Comparison of ENCODE assay signal across 15 mouse cellular contexts in genomic region chr5:74720661-74721060, GRCm38 (mm10). TPM values are rescaled to one million over a fixed set of nuclear protein-coding genes. Genes with fewer than 3 reads are reported as not detected.
DNase-seq lines count a peak whose midpoint lies in the region; ATAC-seq and TF ChIP-seq lines count a peak whose summit lies in the region.
"Had no signal": no experiment of that assay in that cellular context is flagged by ENCODE, and none has a peak within 500 bp of the region (broad histone marks: within the 10 kb centered on the region; RNA-seq: fewer than 3 reads in every experiment).

No protein-coding gene starts in this region.

- no peak for TF ChIP-seq POLR2A in brain, embryonic 14.5 days (IDR thresholded peaks at IDR 0.05; ENCODE audit: borderline replicate concordance, extremely low read depth, insufficient read depth, insufficient read length, poor library complexity, severe bottlenecking)

- no peak for DNase-seq in hindbrain, embryonic 14.5 days (ENCODE audit: low spot score)
- peak; percentile 27 for DNase-seq in lung, embryonic 14.5 days
- no peak for DNase-seq in lung, postnatal 14 days
- peak; percentile 62 for DNase-seq in brain, embryonic 14.5 days (ENCODE audit: low read depth)
- DNase-seq in gastrocnemius, adult 2 months, result no peak
- DNase-seq: adrenal gland, adult 8-10 months; cerebellum, adult 8-10 months; heart, postnatal 10 days; thymus, adult 18-20 months had no signal

- H3K4me3 ChIP-seq in hindbrain, embryonic 16.5 days (ENCODE audit: low read length), result no peak overlapping the region
- no peak overlapping the region for H3K4me3 ChIP-seq in hindbrain, embryonic 14.5 days (replicated peaks; ENCODE audit: low read length)
- no peak overlapping the region for H3K4me3 ChIP-seq in lung, embryonic 14.5 days (ENCODE audit: low read depth, low read length)
- no peak overlapping the region for H3K4me3 ChIP-seq in forebrain, embryonic 15.5 days
- no peak overlapping the region for H3K4me3 ChIP-seq in gastrocnemius, adult 2 months
- H3K4me3 ChIP-seq: erythroblast, embryonic 14.5 days; limb, embryonic 13.5 days; liver, embryonic 15.5 days had no signal

- H3K9me3 ChIP-seq in hindbrain, embryonic 16.5 days (ENCODE audit: control insufficient read depth, low read length), result no peaks in the 10 kb centered on the region
- 0 out of 2 replicates have a peak, but pooled peaks cover 6% of the 10 kb centered on the region for H3K9me3 ChIP-seq in hindbrain, embryonic 14.5 days (ENCODE audit: control insufficient read depth, low read length)
- H3K9me3 ChIP-seq in lung, embryonic 14.5 days (ENCODE audit: low read depth, low read length), result no peaks in the 10 kb centered on the region
- H3K9me3 ChIP-seq in forebrain, embryonic 15.5 days, result 0 out of 2 replicates have a peak, but pooled peaks cover 3% of the 10 kb centered on the region
- H3K9me3 ChIP-seq: liver, embryonic 15.5 days had no signal

- H3K4me1 ChIP-seq in hindbrain, embryonic 16.5 days (ENCODE audit: control insufficient read depth, insufficient read depth, low read depth, low read length), result peaks cover 5% of the 10 kb centered on the region
- H3K4me1 ChIP-seq in hindbrain, embryonic 14.5 days (replicated peaks; ENCODE audit: control insufficient read depth, insufficient read depth, low read length), result peaks cover 9% of the 10 kb centered on the region; the same call in 1 of the 2 replicates
- no peaks in the 10 kb centered on the region for H3K4me1 ChIP-seq in lung, embryonic 14.5 days (ENCODE audit: insufficient read depth)
- H3K4me1 ChIP-seq in forebrain, embryonic 15.5 days, result peaks cover 21% of the 10 kb centered on the region
- H3K4me1 ChIP-seq: liver, embryonic 15.5 days had no signal

- H3K27ac ChIP-seq in hindbrain, embryonic 16.5 days (ENCODE audit: low read depth, low read length), result 0 out of 2 replicates have a peak overlapping the region, but pooled peaks have one; percentile 17
- H3K27ac ChIP-seq in hindbrain, embryonic 14.5 days, result no peak overlapping the region
- no peak overlapping the region for H3K27ac ChIP-seq in lung, embryonic 14.5 days (ENCODE audit: low read depth)
- no peak overlapping the region for H3K27ac ChIP-seq in forebrain, embryonic 15.5 days (replicated peaks)
- H3K27ac ChIP-seq in gastrocnemius, adult 2 months, result no peak overlapping the region
- H3K27ac ChIP-seq: limb, embryonic 13.5 days; liver, embryonic 15.5 days had no signal

- no peak overlapping the region for H3K9ac ChIP-seq in hindbrain, embryonic 16.5 days (ENCODE audit: low read depth, low read length)
- no peak overlapping the region for H3K9ac ChIP-seq in hindbrain, embryonic 14.5 days
- H3K9ac ChIP-seq in lung, embryonic 14.5 days, result no peak overlapping the region
- H3K9ac ChIP-seq in forebrain, embryonic 15.5 days (replicated peaks), result no peak overlapping the region
- H3K9ac ChIP-seq: limb, embryonic 13.5 days; liver, embryonic 15.5 days had no signal

- intact Hi-C loops in gastrocnemius, adult 2 months (cut with DNase I), result no loop called here

- 65% methylated on average over 9 of the region's 9 CpGs for WGBS in hindbrain, embryonic 16.5 days
- 65% methylated on average over 9 of the region's 9 CpGs for WGBS in hindbrain, embryonic 14.5 days
- 50% methylated on average over 9 of the region's 9 CpGs for WGBS in lung, embryonic 14.5 days
- 25% methylated on average over 9 of the region's 9 CpGs for WGBS in forebrain, embryonic 15.5 days

- no peak overlapping the region for H3K4me2 ChIP-seq in hindbrain, embryonic 16.5 days (ENCODE audit: low read length)
- no peak overlapping the region for H3K4me2 ChIP-seq in hindbrain, embryonic 14.5 days (replicated peaks)
- no peak overlapping the region for H3K4me2 ChIP-seq in lung, embryonic 14.5 days
- 0 out of 2 replicates have a peak overlapping the region, but pooled peaks have one; percentile 11 for H3K4me2 ChIP-seq in forebrain, embryonic 15.5 days (replicated peaks)
- H3K4me2 ChIP-seq: limb, embryonic 13.5 days; liver, embryonic 15.5 days had no signal

- peak; percentile 80 for ATAC-seq in hindbrain, embryonic 16.5 days
- ATAC-seq in hindbrain, embryonic 14.5 days (ENCODE audit: low FRiP score), result no peak
- ATAC-seq in lung, embryonic 14.5 days (ENCODE audit: insufficient read depth), result no peak
- no peak for ATAC-seq in forebrain, embryonic 15.5 days (replicated peaks)

- no peak for TF ChIP-seq CTCF in lung, embryonic 14.5 days (IDR thresholded peaks at IDR 0.05; ENCODE audit: low read depth)
- no peak for TF ChIP-seq CTCF in brain, embryonic 14.5 days (IDR thresholded peaks at IDR 0.05; ENCODE audit: borderline replicate concordance, extremely low read depth, insufficient read depth, insufficient read length)
- TF ChIP-seq CTCF in gastrocnemius, adult 2 months (IDR thresholded peaks at IDR 0.05), result no peak

- H3K36me3 ChIP-seq in hindbrain, embryonic 16.5 days (ENCODE audit: control insufficient read depth, insufficient read depth, low read length), result no peaks in the 10 kb centered on the region
- no peaks in the 10 kb centered on the region for H3K36me3 ChIP-seq in hindbrain, embryonic 14.5 days (replicated peaks; ENCODE audit: control insufficient read depth, insufficient read depth)
- no peaks in the 10 kb centered on the region for H3K36me3 ChIP-seq in lung, embryonic 14.5 days (ENCODE audit: insufficient read depth)
- no peaks in the 10 kb centered on the region for H3K36me3 ChIP-seq in forebrain, embryonic 15.5 days
- H3K36me3 ChIP-seq: limb, embryonic 13.5 days; liver, embryonic 15.5 days had no signal

- no peaks in the 10 kb centered on the region for H3K27me3 ChIP-seq in hindbrain, embryonic 16.5 days (replicated peaks; ENCODE audit: control insufficient read depth, insufficient read depth, low read length)
- H3K27me3 ChIP-seq in hindbrain, embryonic 14.5 days (ENCODE audit: control insufficient read depth, insufficient read depth, low read length), result no peaks in the 10 kb centered on the region
- no peaks in the 10 kb centered on the region for H3K27me3 ChIP-seq in lung, embryonic 14.5 days (ENCODE audit: insufficient read depth, low read length)
- H3K27me3 ChIP-seq in forebrain, embryonic 15.5 days, result no peaks in the 10 kb centered on the region
- H3K27me3 ChIP-seq: limb, embryonic 13.5 days; liver, embryonic 15.5 days had no signal

RNA-seq across cellular contexts. Expression of gene Lnx1, which starts 17.9 kb away (rescaled TPM):
- 15.9 and 20.9 TPM in 2 replicates for polyA plus RNA-seq in hindbrain, embryonic 16.5 days (2015; fragmentation: Nextera tagmentation; extraction: Ambion mirVana)
- polyA plus RNA-seq in hindbrain, embryonic 14.5 days (2014; fragmentation: Nextera tagmentation; extraction: Ambion mirVana), result 10.3 and 14.0 TPM in 2 replicates
- 4.8 and 5.5 TPM in 2 replicates for polyA plus RNA-seq in lung, embryonic 14.5 days (2014; fragmentation: Nextera tagmentation; extraction: Ambion mirVana)
- polyA plus RNA-seq in brain, embryonic 14.5 days (2012; rRNA removed), result 6.0 and 7.7 TPM in 2 replicates
- polyA plus RNA-seq in forebrain, embryonic 15.5 days (2015; fragmentation: Nextera tagmentation; extraction: Ambion mirVana), result 2.7 and 3.9 TPM in 2 replicates
- total RNA-seq in gastrocnemius, adult 2 months (2021), result 1 to 10 TPM; 3.4 to 4.9 TPM
- total RNA-seq: MEL had no signal
- polyA plus RNA-seq: erythroblast, embryonic 14.5 days; liver, embryonic 15.5 days had no signal

Comparison
In these comparisons a context has a peak if more than half of its experiments do, and no peak if none do; other contexts are left out.
1. DNase-seq: peak in lung, embryonic 14.5 days (single experiment) and brain, embryonic 14.5 days (single experiment); none in hindbrain, embryonic 14.5 days (single experiment), lung, postnatal 14 days (single experiment) and gastrocnemius, adult 2 months (single experiment).